Mouse (Mus musculus): Measurements from ENCODE around the gene Dclre1a. TPM values are rescaled to one million over a fixed set of nuclear protein-coding genes. Genes with fewer than 3 reads are reported as not detected.

Gene Dclre1a
- total RNA-seq (2023), result 10 to 100 TPM; 12.6 to 13.1 TPM

DNA sequence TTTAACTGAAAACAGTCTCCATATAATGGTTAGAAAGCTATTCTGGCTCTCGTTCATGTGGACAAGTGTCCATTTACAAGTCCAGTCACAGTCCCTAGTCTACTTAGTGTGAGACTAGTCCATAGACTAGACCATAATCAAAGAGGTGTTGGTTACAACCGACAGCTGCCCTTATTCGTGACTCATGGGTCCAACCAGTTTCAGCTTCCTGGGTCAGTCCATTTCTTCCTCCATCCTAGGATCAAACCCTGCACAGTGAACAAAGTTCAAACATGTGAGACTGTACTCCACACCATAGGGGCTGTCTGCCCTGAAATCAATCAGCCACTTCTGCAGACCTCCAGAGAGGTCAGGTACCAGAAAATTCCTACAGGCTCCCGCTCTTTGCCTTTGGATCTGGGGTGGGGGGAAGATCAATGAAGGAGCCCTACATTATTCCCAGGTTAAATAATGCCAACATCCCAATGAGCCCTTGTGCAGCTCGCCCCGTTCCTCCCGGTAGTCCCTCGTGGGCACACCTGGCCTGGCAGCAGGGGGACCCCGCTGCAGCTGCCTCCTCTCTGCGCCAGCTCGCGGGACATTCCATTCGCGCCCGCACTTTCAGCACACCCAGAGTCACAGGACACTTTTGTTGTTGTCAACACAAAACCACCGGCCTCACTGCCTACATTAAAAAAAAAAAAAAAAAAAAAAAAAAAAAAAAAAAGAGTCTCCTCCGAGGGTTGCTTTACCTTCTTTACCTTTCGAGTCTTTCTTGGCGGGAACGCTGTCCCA, at the start of gene Dclre1a:
TSS of gene Dclre1a (minus strand) at position 767 of the 774 bp plus-strand sequence.

DNA sequence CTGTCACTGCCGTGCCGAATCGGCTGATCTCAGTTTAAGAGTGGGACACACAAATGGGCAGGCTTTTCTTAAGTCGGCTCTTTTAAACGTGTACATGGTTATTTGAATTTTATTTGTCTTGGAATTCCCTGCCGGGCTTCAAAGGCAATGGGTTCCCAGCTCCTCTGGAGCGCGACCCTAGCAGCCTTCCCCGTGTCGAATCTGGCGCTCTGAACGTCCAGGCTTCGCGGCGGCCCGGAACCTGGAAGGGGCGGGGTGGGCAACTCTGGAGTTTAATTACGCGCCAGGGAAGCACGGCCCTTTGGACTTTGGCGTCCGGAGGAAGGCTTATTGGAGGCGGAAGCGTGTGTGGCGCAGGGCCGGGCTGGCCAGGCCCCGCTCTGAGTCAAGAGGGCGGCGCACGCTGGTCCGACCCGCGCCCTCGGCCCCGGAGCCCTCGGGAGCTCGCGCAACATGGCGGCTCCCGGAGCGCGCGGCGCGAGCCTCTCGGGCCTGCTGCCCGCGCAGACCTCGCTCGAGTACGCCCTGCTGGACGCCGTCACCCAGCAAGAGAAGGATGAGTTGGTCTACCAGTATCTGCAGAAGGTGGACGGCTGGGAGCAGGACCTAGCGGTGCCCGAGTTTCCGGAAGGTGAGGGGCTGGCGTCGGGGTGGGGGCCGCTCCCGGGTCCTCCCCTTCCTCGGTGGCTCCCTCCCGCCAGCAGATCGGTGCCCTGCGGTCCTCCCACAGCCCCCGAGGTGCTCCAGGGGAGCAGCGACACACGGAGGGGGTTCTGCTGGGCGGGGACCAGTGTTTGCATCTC, 409 bp upstream of the Dclre1a start, which contains the start of gene Nhlrc2:
TSS of gene Nhlrc2 (plus strand) at position 32 of the 803 bp plus-strand sequence.

Other genes with a start within 250 kb of the Dclre1a start
- not detected for gene Nrap, start 158.2 kb downstream of the Dclre1a start, total RNA-seq (2023)
- gene Casp7, start 151.1 kb downstream of the Dclre1a start, total RNA-seq (2023), result 10 to 100 TPM; 21.4 to 23.8 TPM
- under 1 TPM in 1 of 2 experiments, not detected in 1; 0.21 TPM for gene Plekhs1, start 86.6 kb downstream of the Dclre1a start, total RNA-seq (2023)
- 10 to 100 TPM; 26.6 TPM for gene Nhlrc2, start within 50 bp of the Dclre1a start, total RNA-seq (2023)
- gene Adrb1, start 174.0 kb upstream of the Dclre1a start, total RNA-seq (2023), result 10 to 100 TPM; 30.3 to 35.2 TPM